Mouse (Mus musculus) MEL (cell line): ENCODE measurements around the gene F830045P16Rik. TPM values are rescaled to one million over a fixed set of nuclear protein-coding genes. Genes with fewer than 3 reads are reported as not detected.

Experiments
- DNase-seq: peaks from one replicate; pipeline ENCODE4 v3.0.0; 2011; ENCODE audit warnings: low read depth, low spot score
- H3K27ac ChIP-seq: 2 replicates; pipeline ENCODE4 v1.5.1; 2012; ENCODE audit warnings: low read depth, mild to moderate bottlenecking, control low read depth, low read length, moderate library complexity; ENCODE audit not compliant: control insufficient read depth
- H3K27me3 ChIP-seq, 2 experiments: fragments of 150-350 bp in 1 of 2; sonication (generic) in 1 of 2; 2 replicates each; pipeline ENCODE4 v1.6.1; 2012; ENCODE audit warnings: low read length in 2 of 2, mild to moderate bottlenecking in 2 of 2, improper control_type of control experiment in 1 of 2, moderate library complexity in 1 of 2; ENCODE audit not compliant: insufficient read depth in 2 of 2, control insufficient read depth in 1 of 2
- H3K36me3 ChIP-seq, 2 experiments: 2 replicates each; pipeline ENCODE4 v1.6.1; 2012 to 2014; ENCODE audit warnings: low read length in 2 of 2, improper control_type of control experiment in 1 of 2, inconsistent platforms in 1 of 2, mild to moderate bottlenecking in 1 of 2; ENCODE audit not compliant: insufficient read depth in 2 of 2, control insufficient read depth in 1 of 2
- H3K4me1 ChIP-seq, 2 experiments: fragments of 150-350 bp in 1 of 2; sonication (generic) in 1 of 2; 2 replicates each; pipeline ENCODE4 v1.6.1; 2012; ENCODE audit warnings: low read length in 2 of 2, improper control_type of control experiment in 1 of 2, mild to moderate bottlenecking in 1 of 2; ENCODE audit not compliant: insufficient read depth in 2 of 2, control insufficient read depth in 1 of 2
- H3K4me3 ChIP-seq, 2 experiments: fragments of 150-350 bp in 1 of 2; sonication (generic) in 1 of 2; 2 replicates each; pipeline ENCODE4 v1.5.1; 2012; ENCODE audit warnings: low read depth in 2 of 2, low read length in 2 of 2, mild to moderate bottlenecking in 2 of 2, moderate library complexity in 2 of 2, control low read depth in 1 of 2, improper control_type of control experiment in 1 of 2; ENCODE audit not compliant: control insufficient read depth in 1 of 2, insufficient read depth in 1 of 2
- H3K79me2 ChIP-seq: 2 replicates; pipeline ENCODE4 v1.6.1; 2012; ENCODE audit warnings: mild to moderate bottlenecking, low read length, moderate library complexity; ENCODE audit not compliant: control insufficient read depth, poor library complexity, insufficient read depth
- H3K9ac ChIP-seq: 2 replicates; pipeline ENCODE4 v1.6.1; 2012; ENCODE audit warnings: low read depth, mild to moderate bottlenecking, control low read depth, low read length, moderate library complexity; ENCODE audit not compliant: control insufficient read depth, poor library complexity, severe bottlenecking
- H3K9me3 ChIP-seq: fragments of 150-350 bp; sonication (generic); replicated peaks from 2 replicates; pipeline ENCODE4 v1.6.1; 2012; ENCODE audit warnings: mild to moderate bottlenecking, low read length, improper control_type of control experiment, moderate library complexity; ENCODE audit not compliant: insufficient read depth
- CTCF ChIP-seq, 3 experiments: IDR thresholded peaks in 2 of 3; conservative IDR thresholded peaks in 1 of 3; 2 replicates each; pipeline ENCODE4 v1.5.1; 2011 to 2012; ENCODE audit warnings: low read length in 3 of 3, low read depth in 2 of 3, mild to moderate bottlenecking in 2 of 3, improper control_type of control experiment in 1 of 3, inconsistent platforms in 1 of 3, mixed read lengths in 1 of 3, moderate library complexity in 1 of 3; ENCODE audit not compliant: control insufficient read depth in 1 of 3, insufficient read depth in 1 of 3, poor library complexity in 1 of 3, severe bottlenecking in 1 of 3
- E2F4 ChIP-seq: IDR thresholded peaks from 2 replicates; pipeline ENCODE4 v1.6.1; 2011; ENCODE audit warnings: low read depth, low read length, improper control_type of control experiment, borderline replicate concordance
- ETS1 ChIP-seq: IDR thresholded peaks from 2 replicates; pipeline ENCODE4 v1.6.1; 2012; ENCODE audit warnings: low read depth, mild to moderate bottlenecking, inconsistent platforms, low read length, improper control_type of control experiment, moderate library complexity
- GATA1 ChIP-seq: IDR thresholded peaks from 2 replicates; pipeline ENCODE4 v1.6.1; 2011; ENCODE audit warnings: low read depth, low read length, improper control_type of control experiment
- JUND ChIP-seq: IDR thresholded peaks from 2 replicates; pipeline ENCODE4 v1.6.1; 2011; ENCODE audit warnings: low read depth, mild to moderate bottlenecking, improper control_type of control experiment, low read length
- MAX ChIP-seq: IDR thresholded peaks from 2 replicates; pipeline ENCODE4 v1.6.1; 2011; ENCODE audit warnings: low read length, improper control_type of control experiment
- MXI1 ChIP-seq: IDR thresholded peaks from 2 replicates; pipeline ENCODE4 v1.6.1; 2011; ENCODE audit warnings: mild to moderate bottlenecking, low read depth, low read length, improper control_type of control experiment
- MYB ChIP-seq: IDR thresholded peaks from 2 replicates; pipeline ENCODE4 v1.6.1; 2011; ENCODE audit warnings: mild to moderate bottlenecking, low read depth, low read length, improper control_type of control experiment
- NELFE ChIP-seq: IDR thresholded peaks from 2 replicates; pipeline ENCODE4 v1.6.1; 2011; ENCODE audit warnings: low read depth, low read length, improper control_type of control experiment
- NRF1 ChIP-seq: IDR thresholded peaks from 2 replicates; pipeline ENCODE4 v1.6.1; 2014; ENCODE audit warnings: low read depth, mild to moderate bottlenecking, inconsistent platforms, low read length, improper control_type of control experiment, moderate library complexity; ENCODE audit not compliant: poor library complexity, insufficient read depth, severe bottlenecking
- POLR2A ChIP-seq, 2 experiments: IDR thresholded peaks; 2 replicates each; pipeline ENCODE4 v1.6.1; 2011 to 2012; ENCODE audit warnings: low read length in 2 of 2, mild to moderate bottlenecking in 2 of 2, control low read depth in 1 of 2, improper control_type of control experiment in 1 of 2, low read depth in 1 of 2, moderate library complexity in 1 of 2; ENCODE audit not compliant: control insufficient read depth in 1 of 2, insufficient read depth in 1 of 2, poor library complexity in 1 of 2
- POLR2AphosphoS2 ChIP-seq: IDR thresholded peaks from 2 replicates; pipeline ENCODE4 v1.6.1; 2011; ENCODE audit warnings: low read length, improper control_type of control experiment
- RCOR1 ChIP-seq: IDR thresholded peaks from 2 replicates; pipeline ENCODE4 v1.6.1; 2012; ENCODE audit warnings: low read depth, mild to moderate bottlenecking, inconsistent platforms, low read length, improper control_type of control experiment
- SMC3 ChIP-seq: IDR thresholded peaks from 2 replicates; pipeline ENCODE4 v1.6.1; 2011; ENCODE audit warnings: low read depth, low read length, improper control_type of control experiment
- TBP ChIP-seq: IDR thresholded peaks from 2 replicates; pipeline ENCODE4 v1.8.0; 2011; ENCODE audit warnings: low read depth, low read length, improper control_type of control experiment
- TCF12 ChIP-seq: IDR thresholded peaks from 2 replicates; pipeline ENCODE4 v1.6.1; 2014; ENCODE audit warnings: low read depth, mild to moderate bottlenecking, inconsistent platforms, low read length, improper control_type of control experiment, moderate library complexity
- UBTF ChIP-seq: IDR thresholded peaks from 2 replicates; pipeline ENCODE4 v1.6.1; 2012; ENCODE audit warnings: low read depth, mild to moderate bottlenecking, inconsistent platforms, low read length, improper control_type of control experiment, moderate library complexity, borderline replicate concordance; ENCODE audit not compliant: insufficient read depth
- USF2 ChIP-seq, 2 experiments: IDR thresholded peaks; 2 replicates each; pipeline ENCODE4 v1.6.1; 2011 to 2012; ENCODE audit warnings: improper control_type of control experiment in 2 of 2, low read length in 2 of 2, borderline replicate concordance in 1 of 2, inconsistent platforms in 1 of 2, low read depth in 1 of 2, mild to moderate bottlenecking in 1 of 2; ENCODE audit not compliant: insufficient read depth in 1 of 2
- ZKSCAN1 ChIP-seq: IDR thresholded peaks from 2 replicates; pipeline ENCODE4 v1.6.1; 2012; ENCODE audit warnings: low read depth, mild to moderate bottlenecking, inconsistent platforms, low read length, improper control_type of control experiment, moderate library complexity
- ZMIZ1 ChIP-seq: IDR thresholded peaks from 2 replicates; pipeline ENCODE4 v1.6.1; 2012; ENCODE audit warnings: low read depth, mild to moderate bottlenecking, inconsistent platforms, low read length, improper control_type of control experiment, moderate library complexity
- ZNF384 ChIP-seq: IDR thresholded peaks from 2 replicates; pipeline ENCODE4 v1.6.1; 2012; ENCODE audit warnings: low read depth, mild to moderate bottlenecking, inconsistent platforms, low read length, improper control_type of control experiment
- polyA plus RNA-seq, 2 experiments: library from polyadenylated mRNA; stranded (reverse) in 1 of 2; unstranded in 1 of 2; fragments of >175 nt in 1 of 2; fragments of >200 nt in 1 of 2; gene quantifications; 2 replicates each; pipeline versions ENCODE4 v1.2.1 to v1.2.4; 2012; ENCODE audit warnings: low replicate concordance in 2 of 2, low read depth in 1 of 2; ENCODE audit not compliant: insufficient read length in 2 of 2, insufficient read depth in 1 of 2, missing spikeins in 1 of 2
- total RNA-seq: library from RNA; depleted of rRNA; stranded (reverse); fragments of 300-350 nt; gene quantifications from 2 replicates; pipeline ENCODE4 v1.2.3, GENCODE M21; 2012

The F830045P16Rik gene
- total and polyA plus RNA-seq, 3 experiments = not detected

DNA sequence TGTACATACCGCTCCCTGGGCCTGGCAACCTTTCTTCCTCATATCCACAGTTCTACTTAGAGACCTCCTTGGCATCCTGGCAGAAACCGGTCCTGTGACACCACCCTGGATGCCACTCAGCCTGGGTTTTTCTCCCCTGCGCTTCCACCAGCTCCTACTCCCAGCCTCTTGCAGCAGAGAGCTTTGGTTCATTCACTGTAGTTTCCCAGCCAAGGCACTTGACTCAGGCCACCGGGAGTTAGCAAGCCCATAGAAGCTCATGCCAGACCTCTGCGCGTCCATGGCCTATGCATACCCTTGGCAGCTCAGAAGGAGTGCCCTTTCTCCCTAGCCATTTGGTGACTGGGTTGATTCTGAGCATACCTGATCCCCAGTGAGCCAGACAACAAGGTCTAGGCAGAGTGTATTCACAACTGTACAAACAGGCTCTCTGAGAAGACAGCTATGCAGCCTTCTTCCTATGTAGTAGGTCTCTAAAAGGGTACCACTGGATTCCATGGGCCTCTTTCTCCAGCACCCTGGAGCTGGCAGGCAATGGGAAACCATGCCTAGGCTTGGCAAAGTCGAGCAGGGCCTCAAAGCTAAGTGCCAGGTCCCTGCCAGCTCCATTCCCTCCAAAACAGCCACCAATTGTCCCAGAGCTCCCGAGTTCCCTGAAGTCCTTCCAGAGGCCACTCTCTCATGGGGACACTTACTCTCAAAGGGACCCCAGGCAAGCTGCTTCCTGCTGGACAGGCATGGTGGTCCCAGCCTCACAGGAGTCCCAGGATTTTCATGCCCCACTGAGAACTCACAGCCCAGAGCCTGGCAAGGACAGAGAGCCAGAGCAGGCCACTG, 40.4 kb upstream of the F830045P16Rik start:
- no peak overlapping the region for H3K9ac ChIP-seq
- H3K9me3 ChIP-seq = no peaks in the 10 kb centered on the region
- TF ChIP-seq NRF1 (no peak), ZKSCAN1 (no peak), JUND (no peak), POLR2AphosphoS2 (no peak), GATA1 (no peak), ZMIZ1 (no peak), MAX (no peak), MXI1 (no peak), USF2 (IDR thresholded peaks at IDR 0.05; ENCODE audit: borderline replicate concordance in 1 of 2, insufficient read depth in 1 of 2, low read depth in 1 of 2, low read length in 2 of 2) (no peak), ZNF384 (no peak), NELFE (no peak), TBP (no peak), POLR2A (IDR thresholded peaks at IDR 0.05; ENCODE audit: control insufficient read depth in 1 of 2, insufficient read depth in 1 of 2, low read depth in 1 of 2, low read length in 2 of 2, poor library complexity in 1 of 2) (no peak), RCOR1 (no peak), ETS1 (no peak), CTCF (IDR thresholded peaks at IDR 0.05 in 2 of 3, conservative IDR thresholded peaks at IDR 0.05 in 1 of 3; ENCODE audit: control insufficient read depth in 1 of 3, insufficient read depth in 1 of 3, low read depth in 2 of 3, low read length in 3 of 3, poor library complexity in 1 of 3, severe bottlenecking in 1 of 3) (no peak), E2F4 (no peak)
- no peak for DNase-seq
- 0 out of 4 replicates have a peak, but pooled peaks cover 0 to 5% of the 10 kb centered on the region in 2 experiments for H3K27me3 ChIP-seq
- H3K4me1 ChIP-seq = no peaks in the 10 kb centered on the region
- no peaks in the 10 kb centered on the region for H3K36me3 ChIP-seq
- H3K79me2 ChIP-seq = no peaks in the 10 kb centered on the region
- no peak overlapping the region for H3K4me3 ChIP-seq
- no peak overlapping the region for H3K27ac ChIP-seq

DNA sequence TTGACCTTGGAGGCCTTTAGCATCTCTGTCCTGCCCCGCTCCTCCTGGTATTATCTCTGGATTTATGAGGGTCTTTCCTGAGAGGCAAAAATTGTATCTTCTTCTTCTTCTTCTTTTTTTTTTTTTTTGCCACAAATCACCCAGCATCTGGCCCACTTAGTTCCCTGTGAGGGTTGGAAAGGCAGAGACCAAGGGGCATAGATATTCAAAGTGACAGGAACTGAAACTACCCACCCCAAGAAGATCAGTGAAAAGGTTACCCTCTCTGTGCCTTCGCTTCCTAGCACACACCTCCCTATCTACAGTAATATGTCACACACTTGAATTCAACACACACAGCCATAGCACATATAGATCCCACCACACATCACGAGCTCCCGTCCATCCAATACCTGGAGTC, 38.7 kb upstream of the F830045P16Rik start:
- Histone ChIP-seq H3K36me3 (no peaks in the 10 kb centered on the region), H3K4me1 (no peaks in the 10 kb centered on the region), H3K79me2 (no peaks in the 10 kb centered on the region), H3K27ac (no peak overlapping the region), H3K9me3 (no peaks in the 10 kb centered on the region), H3K27me3 (0 out of 4 replicates have a peak, but pooled peaks cover 0 to 3% of the 10 kb centered on the region in 2 experiments), H3K4me3 (no peak overlapping the region), H3K9ac (no peak overlapping the region)
- TF ChIP-seq SMC3 = no peak
- no peak for TF ChIP-seq UBTF
- TF ChIP-seq RCOR1 = no peak
- no peak for TF ChIP-seq TCF12
- TF ChIP-seq MYB = no peak
- TF ChIP-seq USF2 (IDR thresholded peaks at IDR 0.05; ENCODE audit: borderline replicate concordance in 1 of 2, insufficient read depth in 1 of 2, low read depth in 1 of 2, low read length in 2 of 2) = no peak
- no peak for DNase-seq
